Mouse (Mus musculus) forebrain, embryonic 15.5 days (tissue): Measurements from ENCODE around the gene Dusp6. TPM values are rescaled to one million over a fixed set of nuclear protein-coding genes. Genes with fewer than 3 reads are reported as not detected.

Experiments used
- ATAC-seq: fragments of 200-750 bp; cut with Nextera tagmentation; replicated peaks from 2 replicates; pipeline ENCODE4 v1.8.0; 2017; ENCODE audit warnings: mild to moderate bottlenecking, moderate TSS enrichment, moderate library complexity
- H3K27ac ChIP-seq: fragments of 300-500 bp; sonication (generic); replicated peaks from 2 replicates; pipeline ENCODE4 v1.5.1; 2015; ENCODE audit warnings: mild to moderate bottlenecking, inconsistent platforms
- H3K27me3 ChIP-seq: fragments of 300-500 bp; sonication (generic); 2 replicates; pipeline ENCODE4 v1.6.1; 2015; ENCODE audit warnings: inconsistent platforms
- H3K36me3 ChIP-seq: fragments of 300-500 bp; sonication (generic); 2 replicates; pipeline ENCODE4 v1.6.1; 2015; ENCODE audit warnings: mild to moderate bottlenecking, inconsistent platforms
- H3K4me1 ChIP-seq: fragments of 300-500 bp; sonication (generic); 2 replicates; pipeline ENCODE4 v1.6.1; 2015; ENCODE audit warnings: inconsistent platforms
- H3K4me2 ChIP-seq: fragments of 300-500 bp; sonication (generic); replicated peaks from 2 replicates; pipeline ENCODE4 v1.6.1; 2015; ENCODE audit warnings: mild to moderate bottlenecking, inconsistent platforms
- H3K4me3 ChIP-seq: fragments of 300-500 bp; sonication (generic); 2 replicates; pipeline ENCODE4 v1.5.1; 2015; ENCODE audit warnings: mild to moderate bottlenecking, inconsistent platforms
- H3K9ac ChIP-seq: fragments of 300-500 bp; sonication (generic); replicated peaks from 2 replicates; pipeline ENCODE4 v1.6.1; 2015; ENCODE audit warnings: mild to moderate bottlenecking, inconsistent platforms
- H3K9me3 ChIP-seq: fragments of 300-500 bp; sonication (generic); 2 replicates; pipeline ENCODE4 v1.6.1; 2016; ENCODE audit warnings: inconsistent platforms
- WGBS: fragments of 180-500 bp; shearing (Covaris S2); methylation state at CpG from one replicate; pipeline ENCODE4 v1.1.7; 2015; ENCODE audit warnings: mixed read lengths; 5-methylcytosine and 5-hydroxymethylcytosine counted together
- polyA plus RNA-seq: library from polyadenylated mRNA; unstranded; fragments of >200 nt; fragmentation: Nextera tagmentation; extraction: Ambion mirVana; gene quantifications from 2 replicates; pipeline ENCODE4 v1.2.1, GENCODE M21; 2015

Gene Dusp6
- polyA plus RNA-seq, 1 experiment from 2014 or later = 36.4 TPM

GRCm38 (mm10) chr10:99235081-99235480 is 27.9 kb upstream of the Dusp6 start:
- H3K27me3 ChIP-seq = no peaks in the 10 kb centered on the region
- no peak overlapping the region for H3K9ac ChIP-seq
- H3K27ac ChIP-seq = no peak overlapping the region
- no peaks in the 10 kb centered on the region for H3K4me1 ChIP-seq
- no peak overlapping the region for H3K4me2 ChIP-seq
- no peaks in the 10 kb centered on the region for H3K9me3 ChIP-seq
- no peak overlapping the region for H3K4me3 ChIP-seq
- no peaks in the 10 kb centered on the region for H3K36me3 ChIP-seq
- 89% methylated on average over 9 of the region's 9 CpGs for WGBS
- ATAC-seq = no peak

GRCm38 (mm10) chr10:99237205-99237832 is 25.7 kb upstream of the Dusp6 start:
- H3K4me1 ChIP-seq = no peaks in the 10 kb centered on the region
- H3K9ac ChIP-seq = no peak overlapping the region
- no peaks in the 10 kb centered on the region for H3K9me3 ChIP-seq
- no peak for ATAC-seq
- no peak overlapping the region for H3K4me3 ChIP-seq
- WGBS = 84% methylated on average over 11 of the region's 11 CpGs
- no peaks in the 10 kb centered on the region for H3K27me3 ChIP-seq
- no peaks in the 10 kb centered on the region for H3K36me3 ChIP-seq
- no peak overlapping the region for H3K4me2 ChIP-seq
- no peak overlapping the region for H3K27ac ChIP-seq

GRCm38 (mm10) chr10:99238537-99238936 is 24.5 kb upstream of the Dusp6 start:
- no peak overlapping the region for H3K9ac ChIP-seq
- no peak for ATAC-seq
- no peak overlapping the region for H3K27ac ChIP-seq
- H3K9me3 ChIP-seq = no peaks in the 10 kb centered on the region
- WGBS = 72% methylated on average over 11 of the region's 11 CpGs
- H3K4me3 ChIP-seq = no peak overlapping the region
- no peak overlapping the region for H3K4me2 ChIP-seq
- no peaks in the 10 kb centered on the region for H3K27me3 ChIP-seq
- no peaks in the 10 kb centered on the region for H3K36me3 ChIP-seq
- no peaks in the 10 kb centered on the region for H3K4me1 ChIP-seq

GRCm38 (mm10) chr10:99241284-99241828 is 21.7 kb upstream of the Dusp6 start:
- Histone ChIP-seq H3K9me3 (no peaks in the 10 kb centered on the region), H3K9ac (no peak overlapping the region), H3K36me3 (no peaks in the 10 kb centered on the region), H3K27me3 (no peaks in the 10 kb centered on the region), H3K4me1 (no peaks in the 10 kb centered on the region), H3K4me2 (no peak overlapping the region), H3K4me3 (no peak overlapping the region), H3K27ac (no peak overlapping the region)
- ATAC-seq = no peak
- 96% methylated on average over 7 of the region's 7 CpGs for WGBS

- Histone ChIP-seq H3K9me3 (no peaks in the 10 kb centered on the region), H3K27me3 (no peaks in the 10 kb centered on the region), H3K9ac (no peak overlapping the region), H3K4me2 (no peak overlapping the region), H3K36me3 (no peaks in the 10 kb centered on the region), H3K27ac (no peak overlapping the region), H3K4me1 (no peaks in the 10 kb centered on the region), H3K4me3 (no peak overlapping the region)
- WGBS = 85% methylated on average over 16 of the region's 16 CpGs
- peak; percentile 55; the same call in 1 of the 2 replicates for ATAC-seq
Measured at GRCm38 (mm10) chr10:99241829-99242711, 21.0 kb upstream of the Dusp6 start.

- Histone ChIP-seq H3K27me3 (no peaks in the 10 kb centered on the region), H3K36me3 (no peaks in the 10 kb centered on the region), H3K4me3 (no peak overlapping the region), H3K27ac (no peak overlapping the region), H3K9ac (no peak overlapping the region), H3K9me3 (no peaks in the 10 kb centered on the region), H3K4me2 (no peak overlapping the region), H3K4me1 (no peaks in the 10 kb centered on the region)
- ATAC-seq = no peak
- whole genome bisulfite sequencing = 34% methylated on average over 10 of the region's 10 CpGs
Measured at GRCm38 (mm10) chr10:99242721-99243120, 20.3 kb upstream of the Dusp6 start.

- Histone ChIP-seq H3K4me3 (no peak overlapping the region), H3K36me3 (no peaks in the 10 kb centered on the region), H3K4me2 (no peak overlapping the region), H3K27ac (no peak overlapping the region), H3K9me3 (no peaks in the 10 kb centered on the region), H3K27me3 (no peaks in the 10 kb centered on the region), H3K4me1 (no peaks in the 10 kb centered on the region), H3K9ac (no peak overlapping the region)
- ATAC-seq = no peak
- 77% methylated on average over 5 of the region's 5 CpGs for WGBS
Measured at GRCm38 (mm10) chr10:99243907-99244489, 19.0 kb upstream of the Dusp6 start.

GRCm38 (mm10) chr10:99244655-99245260 is 18.3 kb upstream of the Dusp6 start:
- WGBS = 71% methylated on average over 7 of the region's 7 CpGs
- Histone ChIP-seq H3K27me3 (no peaks in the 10 kb centered on the region), H3K4me2 (no peak overlapping the region), H3K9ac (no peak overlapping the region), H3K4me3 (no peak overlapping the region), H3K4me1 (no peaks in the 10 kb centered on the region), H3K27ac (no peak overlapping the region), H3K36me3 (no peaks in the 10 kb centered on the region), H3K9me3 (no peaks in the 10 kb centered on the region)
- no peak for ATAC-seq

- no peak overlapping the region for H3K4me2 ChIP-seq
- no peaks in the 10 kb centered on the region for H3K4me1 ChIP-seq
- no peak overlapping the region for H3K9ac ChIP-seq
- H3K36me3 ChIP-seq = no peaks in the 10 kb centered on the region
- 77% methylated on average over 20 of the region's 20 CpGs for WGBS
- no peak overlapping the region for H3K27ac ChIP-seq
- H3K9me3 ChIP-seq = no peaks in the 10 kb centered on the region
- no peaks in the 10 kb centered on the region for H3K27me3 ChIP-seq
- no peak overlapping the region for H3K4me3 ChIP-seq
- no peak for ATAC-seq
Measured at GRCm38 (mm10) chr10:99246797-99247508, 16.1 kb upstream of the Dusp6 start.

GRCm38 (mm10) chr10:99250874-99251281 is 12.2 kb upstream of the Dusp6 start:
- H3K4me1 ChIP-seq = no peaks in the 10 kb centered on the region
- H3K4me2 ChIP-seq = no peak overlapping the region
- no peak overlapping the region for H3K4me3 ChIP-seq
- H3K36me3 ChIP-seq = no peaks in the 10 kb centered on the region
- H3K9ac ChIP-seq = no peak overlapping the region
- H3K9me3 ChIP-seq = no peaks in the 10 kb centered on the region
- no peak overlapping the region for H3K27ac ChIP-seq
- no peak for ATAC-seq
- H3K27me3 ChIP-seq = no peaks in the 10 kb centered on the region
- WGBS = 86% methylated on average over 11 of the region's 11 CpGs

- H3K36me3 ChIP-seq = no peaks in the 10 kb centered on the region
- H3K9ac ChIP-seq = no peak overlapping the region
- 93% methylated on average over 2 of the region's 2 CpGs for WGBS
- no peak overlapping the region for H3K4me2 ChIP-seq
- H3K27me3 ChIP-seq = no peaks in the 10 kb centered on the region
- no peak overlapping the region for H3K4me3 ChIP-seq
- no peaks in the 10 kb centered on the region for H3K9me3 ChIP-seq
- ATAC-seq = no peak
- no peak overlapping the region for H3K27ac ChIP-seq
- H3K4me1 ChIP-seq = no peaks in the 10 kb centered on the region
Measured at GRCm38 (mm10) chr10:99253412-99253811, 9.6 kb upstream of the Dusp6 start.
